Mouse (Mus musculus): ENCODE results near the gene Gpr149. TPM values are rescaled to one million over a fixed set of nuclear protein-coding genes. Genes with fewer than 3 reads are reported as not detected.

The Gpr149 gene
- polyA plus RNA-seq, 1 experiment: 0.13 TPM

DNA sequence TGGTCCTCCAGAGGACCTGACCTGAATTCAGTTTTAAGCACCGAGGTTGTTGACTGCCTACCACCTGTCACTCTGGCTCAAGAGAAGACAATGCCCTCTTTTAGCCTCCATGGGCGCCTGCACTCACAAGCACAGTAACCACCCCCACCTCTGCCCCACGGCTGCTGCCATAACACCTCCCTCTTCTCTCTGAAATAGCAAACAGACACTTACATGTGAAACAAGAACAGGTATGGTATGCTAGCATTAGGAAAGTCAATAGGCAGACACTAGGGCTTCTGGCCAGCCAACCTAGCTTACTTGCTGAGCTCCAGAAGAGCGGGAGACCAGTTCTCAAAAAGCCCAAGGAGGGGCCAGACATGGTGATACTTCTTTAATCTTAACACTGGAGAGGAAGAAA is 105.6 kb downstream of the Gpr149 start:
- H3K27ac ChIP-seq (ENCODE audit: insufficient read depth, low read depth, low read length): no peak overlapping the region
- no peaks in the 10 kb centered on the region for H3K27me3 ChIP-seq (ENCODE audit: control insufficient read depth, insufficient read depth, low read length)
- no peak for TF ChIP-seq POLR2A (IDR thresholded peaks at IDR 0.05; ENCODE audit: low read depth, low read length)
- no peak for TF ChIP-seq CTCF (IDR thresholded peaks at IDR 0.05; ENCODE audit: extremely low read depth, insufficient read length, insufficient replicate concordance, low read depth, low read length)
- H3K4me3 ChIP-seq (ENCODE audit: low read depth, low read length): no peak overlapping the region
- H3K36me3 ChIP-seq (ENCODE audit: control insufficient read depth, insufficient read depth, low read length): peaks cover 33% of the 10 kb centered on the region
- no peaks in the 10 kb centered on the region for H3K4me1 ChIP-seq (ENCODE audit: control insufficient read depth, insufficient read depth, insufficient read length, low read length)
- WGBS: 71% methylated on average over 4 of the region's 4 CpGs

DNA sequence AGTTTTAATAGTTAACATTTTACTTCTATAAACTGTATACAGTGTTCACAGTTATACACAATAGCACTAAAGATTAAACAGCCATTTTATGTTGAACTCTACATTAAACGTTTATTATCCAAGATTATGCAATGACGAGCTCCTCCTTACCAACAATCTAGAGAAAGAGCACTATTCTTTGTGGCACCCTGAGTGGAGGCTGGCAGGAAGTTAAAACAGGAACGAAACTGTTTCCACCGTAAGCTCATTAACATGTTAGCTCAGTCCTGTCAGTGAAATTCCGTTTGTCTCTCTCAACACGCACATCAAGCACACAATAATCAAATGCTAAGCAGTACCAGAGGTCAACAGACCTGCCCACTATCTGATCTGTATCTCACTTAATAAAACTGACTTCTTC is 112.4 kb downstream of the Gpr149 start:
- H3K4me1 ChIP-seq (ENCODE audit: control insufficient read depth, insufficient read depth, insufficient read length, low read length): no peaks in the 10 kb centered on the region
- no peak overlapping the region for H3K27ac ChIP-seq (ENCODE audit: insufficient read depth, low read depth, low read length)
- H3K4me3 ChIP-seq (ENCODE audit: low read depth, low read length): no peak overlapping the region
- 50% methylated on average over 6 of the region's 6 CpGs for WGBS
- TF ChIP-seq CTCF (IDR thresholded peaks at IDR 0.05; ENCODE audit: extremely low read depth, insufficient read length, insufficient replicate concordance, low read depth, low read length) (no peak), POLR2A (IDR thresholded peaks at IDR 0.05; ENCODE audit: low read depth, low read length) (no peak)
- peaks cover 42% of the 10 kb centered on the region for H3K36me3 ChIP-seq (ENCODE audit: control insufficient read depth, insufficient read depth, low read length)
- H3K27me3 ChIP-seq (ENCODE audit: control insufficient read depth, insufficient read depth, low read length): no peaks in the 10 kb centered on the region

DNA sequence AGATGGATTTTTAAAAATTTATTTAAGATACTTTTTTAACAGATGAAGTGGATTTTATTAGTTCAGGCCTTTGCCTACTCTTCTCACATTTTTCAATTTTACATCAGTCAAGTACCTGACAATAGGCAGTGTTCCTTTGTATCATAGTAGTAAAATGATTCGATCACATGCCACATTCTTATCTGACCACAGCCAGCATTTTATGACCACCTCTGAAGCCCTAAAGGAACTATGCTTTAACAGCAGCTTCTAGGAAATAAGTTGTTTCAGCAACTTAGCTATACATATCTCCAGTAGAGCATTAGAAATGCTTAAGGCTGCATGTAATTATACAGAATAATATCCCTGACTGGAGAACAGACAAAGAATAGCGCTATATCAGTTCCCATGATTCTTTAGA is 120.6 kb downstream of the Gpr149 start:
- TF ChIP-seq POLR2A (IDR thresholded peaks at IDR 0.05; ENCODE audit: low read depth, low read length) (no peak), CTCF (IDR thresholded peaks at IDR 0.05; ENCODE audit: extremely low read depth, insufficient read length, insufficient replicate concordance, low read depth, low read length) (no peak)
- WGBS: 66% methylated on average over 2 of the region's 2 CpGs
- no peak overlapping the region for H3K27ac ChIP-seq (ENCODE audit: insufficient read depth, low read depth, low read length)
- no peaks in the 10 kb centered on the region for H3K27me3 ChIP-seq (ENCODE audit: control insufficient read depth, insufficient read depth, low read length)
- peaks cover 25% of the 10 kb centered on the region for H3K36me3 ChIP-seq (ENCODE audit: control insufficient read depth, insufficient read depth, low read length)
- no peaks in the 10 kb centered on the region for H3K4me1 ChIP-seq (ENCODE audit: control insufficient read depth, insufficient read depth, insufficient read length, low read length)
- H3K4me3 ChIP-seq (ENCODE audit: low read depth, low read length): no peak overlapping the region

Other genes with a start within 250 kb of the Gpr149 start
- 0.58 and 2.2 TPM in 2 replicates for gene Dhx36, start 98.1 kb downstream of the Gpr149 start, polyA plus RNA-seq (2012; rRNA removed)